Mouse (Mus musculus) stomach, postnatal 0 days (tissue): ENCODE data around the gene Podxl.

Experiments used
- CTCF ChIP-seq: IDR thresholded peaks from 2 replicates; pipeline ENCODE4 v1.5.1; 2016; ENCODE audit warnings: antibody characterized with exemption, low read depth, mild to moderate bottlenecking, moderate library complexity
- EP300 ChIP-seq: optimal IDR thresholded peaks from 2 replicates; pipeline ENCODE3; 2016; ENCODE audit warnings: antibody characterized with exemption

DNA sequence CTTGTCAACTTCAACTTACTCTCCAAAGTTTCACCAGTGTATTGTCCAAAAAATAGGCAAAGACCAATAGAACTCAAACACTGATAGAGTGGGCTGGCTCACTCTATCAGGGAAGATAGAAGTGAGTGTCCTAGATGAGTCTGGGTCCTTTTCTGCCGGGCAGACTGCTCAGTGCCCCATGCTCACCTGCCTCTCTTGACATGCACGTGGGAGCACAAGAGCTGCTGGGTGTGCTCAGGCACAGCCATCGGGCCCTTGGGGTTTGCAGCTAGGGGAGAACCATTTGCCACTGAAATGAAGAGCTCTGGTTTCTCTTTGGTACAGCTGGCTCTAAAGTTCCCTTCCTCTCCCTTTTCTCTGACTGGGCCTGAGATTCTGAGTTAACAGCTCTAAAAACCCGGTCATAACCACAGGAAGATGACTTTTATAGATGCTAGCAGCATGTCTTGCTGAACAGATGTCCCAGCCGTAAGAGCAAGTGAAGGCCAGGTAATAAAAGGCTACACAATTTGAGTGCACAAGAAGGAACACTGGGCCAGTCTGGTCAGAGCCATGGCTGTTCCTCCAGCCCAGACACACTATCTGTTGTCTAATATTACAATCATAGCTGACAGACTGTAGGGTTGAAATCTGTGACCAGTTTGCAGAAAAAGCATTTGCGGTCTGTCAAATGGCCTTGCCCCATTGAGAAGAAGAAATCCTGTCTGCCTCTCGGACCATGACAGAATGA, 43.1 kb downstream of the Podxl start:
- TF ChIP-seq CTCF (no peak), EP300 (no peak)
